Mouse (Mus musculus): ENCODE results near the gene Adam19. TPM values are rescaled to one million over a fixed set of nuclear protein-coding genes. Genes with fewer than 3 reads are reported as not detected.
A peak's percentile ranks its signal among the peaks of the same experiment; 100 is the strongest.

Gene Adam19
- total RNA-seq (2021), result 10 to 100 TPM; 16.8 to 20.9 TPM

GRCm38 (mm10) chr11:46055896-46056769 lies at the start of gene Adam19:
Gene Adam19, plus strand, starts transcription at chr11:46055992.
- DNase-seq (ENCODE audit: low spot score in 2 of 2), result peak; percentile 77 to 78

GRCm38 (mm10) chr11:46016061-46016460 lies 39.7 kb upstream of the Adam19 start:
- DNase-seq (ENCODE audit: low spot score in 2 of 2), result peak; percentile 60 to 69
- intact Hi-C loops (cut with DNase I), result no loop called here

More at GRCm38 (mm10) chr11:46055896-46056769, at the start of gene Adam19:
- intact Hi-C loops (cut with DNase I), result loop anchor here (5.0 kb wide), 2 partner anchors 71 to 109 kb away; no protein-coding TSS in a partner anchor

GRCm38 (mm10) chr11:46020246-46020645 lies 35.5 kb upstream of the Adam19 start:
- no peak for DNase-seq (ENCODE audit: low spot score in 2 of 2)
- intact Hi-C loops (cut with DNase I), result no loop called here

- intact Hi-C loops (cut with DNase I), result no loop called here
- no peak for DNase-seq (ENCODE audit: low spot score in 2 of 2)
Measured at GRCm38 (mm10) chr11:46021850-46022249, 33.9 kb upstream of the Adam19 start.

- no peak for DNase-seq (ENCODE audit: low spot score in 2 of 2)
- intact Hi-C loops (cut with DNase I), result no loop called here
Measured at GRCm38 (mm10) chr11:46022983-46023382, 32.8 kb upstream of the Adam19 start.

GRCm38 (mm10) chr11:46025962-46026392 lies 29.8 kb upstream of the Adam19 start:
- no peak for DNase-seq (ENCODE audit: low spot score in 2 of 2)
- intact Hi-C loops (cut with DNase I), result no loop called here

- DNase-seq (ENCODE audit: low spot score in 2 of 2), result no peak
- intact Hi-C loops (cut with DNase I), result no loop called here
Measured at GRCm38 (mm10) chr11:46027952-46028814, 27.6 kb upstream of the Adam19 start.

GRCm38 (mm10) chr11:46029485-46029884 lies 26.3 kb upstream of the Adam19 start:
- DNase-seq (ENCODE audit: low spot score in 2 of 2), result no peak
- intact Hi-C loops (cut with DNase I), result no loop called here

GRCm38 (mm10) chr11:46030026-46030425 lies 25.8 kb upstream of the Adam19 start:
- intact Hi-C loops (cut with DNase I), result no loop called here
- no peak for DNase-seq (ENCODE audit: low spot score in 2 of 2)

GRCm38 (mm10) chr11:46031470-46031869 lies 24.3 kb upstream of the Adam19 start:
- no peak for DNase-seq (ENCODE audit: low spot score in 2 of 2)
- intact Hi-C loops (cut with DNase I), result no loop called here

GRCm38 (mm10) chr11:46032956-46033355 lies 22.8 kb upstream of the Adam19 start:
- intact Hi-C loops (cut with DNase I), result no loop called here
- no peak for DNase-seq (ENCODE audit: low spot score in 2 of 2)

GRCm38 (mm10) chr11:46036374-46036773 lies 19.4 kb upstream of the Adam19 start:
- DNase-seq (ENCODE audit: low spot score in 2 of 2), result no peak
- intact Hi-C loops (cut with DNase I), result no loop called here

- DNase-seq (ENCODE audit: low spot score in 2 of 2), result no peak
- intact Hi-C loops (cut with DNase I), result no loop called here
Measured at GRCm38 (mm10) chr11:46038901-46039300, 16.9 kb upstream of the Adam19 start.

- intact Hi-C loops (cut with DNase I), result no loop called here
- no peak for DNase-seq (ENCODE audit: low spot score in 2 of 2)
Measured at GRCm38 (mm10) chr11:46039335-46039734, 16.5 kb upstream of the Adam19 start.

GRCm38 (mm10) chr11:46040841-46041556 lies 14.8 kb upstream of the Adam19 start:
- intact Hi-C loops (cut with DNase I), result no loop called here
- no peak for DNase-seq (ENCODE audit: low spot score in 2 of 2)

GRCm38 (mm10) chr11:46041607-46042267 lies 14.1 kb upstream of the Adam19 start:
- intact Hi-C loops (cut with DNase I), result no loop called here
- DNase-seq (ENCODE audit: low spot score in 2 of 2), result no peak

GRCm38 (mm10) chr11:46044781-46045180 lies 11.0 kb upstream of the Adam19 start:
- DNase-seq (ENCODE audit: low spot score in 2 of 2), result no peak
- intact Hi-C loops (cut with DNase I), result no loop called here

GRCm38 (mm10) chr11:46047264-46047663 lies 8.5 kb upstream of the Adam19 start:
- intact Hi-C loops (cut with DNase I), result no loop called here
- DNase-seq (ENCODE audit: low spot score in 2 of 2), result no peak

GRCm38 (mm10) chr11:46052105-46052659 lies 3.6 kb upstream of the Adam19 start, which contains the start of gene Gm12166:
Gene Gm12166, minus strand, starts transcription at chr11:46052321.
- DNase-seq (ENCODE audit: low spot score in 2 of 2), result peak in 1 of 2 experiments; percentile 56

More at GRCm38 (mm10) chr11:46052105-46052659, 3.6 kb upstream of the Adam19 start, which contains the start of gene Gm12166:
- intact Hi-C loops (cut with DNase I), result loop anchor here (2.0 kb wide), 1 partner anchor 163 kb away; no protein-coding TSS in a partner anchor

All from left cerebral cortex, postnatal 36 days (tissue).